Mouse (Mus musculus): ENCODE results near the gene Arhgef28.

- peak; percentile 70; the same call in 1 of the 2 replicates for TF ChIP-seq CTCF (IDR thresholded peaks at IDR 0.05; ENCODE audit: borderline replicate concordance, insufficient read depth, low read length)
- TF ChIP-seq POLR2A (IDR thresholded peaks at IDR 0.05; ENCODE audit: low read depth, low read length): no peak
Observed at GRCm38 (mm10) chr13:98222848-98223247, 16.6 kb upstream of the Arhgef28 start.
